Mouse (Mus musculus) thymus, postnatal 36 days (tissue): ENCODE data around the gene 4930455H04Rik.

Source experiments
- DNase-seq, 2 experiments: peaks; one replicate each; pipeline ENCODE4 v3.0.0; 2022; ENCODE audit warnings: mixed read lengths in 2 of 2

The 4930455H04Rik gene

GRCm38 (mm10) chr3:116967967-116968366, at the start of gene 4930455H04Rik:
4930455H04Rik (plus strand) TSS chr3:116968267.
- no peak for DNase-seq

GRCm38 (mm10) chr3:116921535-116921934, 46.5 kb upstream of the 4930455H04Rik start:
- DNase-seq = no peak

GRCm38 (mm10) chr3:116923042-116923441, 45.0 kb upstream of the 4930455H04Rik start:
- DNase-seq = no peak

GRCm38 (mm10) chr3:116928994-116929393, 39.1 kb upstream of the 4930455H04Rik start:
- DNase-seq = no peak

- DNase-seq = no peak
Measured at GRCm38 (mm10) chr3:116933158-116933557, 34.9 kb upstream of the 4930455H04Rik start.

- DNase-seq = no peak
Measured at GRCm38 (mm10) chr3:116936934-116937691, 31.0 kb upstream of the 4930455H04Rik start.

GRCm38 (mm10) chr3:116940804-116941558, 27.1 kb upstream of the 4930455H04Rik start:
- DNase-seq = no peak

- no peak for DNase-seq
Measured at GRCm38 (mm10) chr3:116941559-116942117, 26.4 kb upstream of the 4930455H04Rik start.

GRCm38 (mm10) chr3:116942751-116943150, 25.3 kb upstream of the 4930455H04Rik start:
- no peak for DNase-seq

GRCm38 (mm10) chr3:116943422-116943821, 24.6 kb upstream of the 4930455H04Rik start:
- DNase-seq = no peak

GRCm38 (mm10) chr3:116946476-116946875, 21.6 kb upstream of the 4930455H04Rik start:
- DNase-seq = no peak

GRCm38 (mm10) chr3:116950665-116951115, 17.4 kb upstream of the 4930455H04Rik start:
- no peak for DNase-seq

- no peak for DNase-seq
Measured at GRCm38 (mm10) chr3:116951489-116951888, 16.6 kb upstream of the 4930455H04Rik start.

GRCm38 (mm10) chr3:116952242-116952899, 15.7 kb upstream of the 4930455H04Rik start:
- DNase-seq = no peak

GRCm38 (mm10) chr3:116953366-116953765, 14.7 kb upstream of the 4930455H04Rik start:
- DNase-seq = no peak

GRCm38 (mm10) chr3:116955061-116955460, 13.0 kb upstream of the 4930455H04Rik start:
- no peak for DNase-seq

GRCm38 (mm10) chr3:116960414-116960813, 7.7 kb upstream of the 4930455H04Rik start:
- no peak for DNase-seq

GRCm38 (mm10) chr3:116961354-116962142, 6.5 kb upstream of the 4930455H04Rik start:
- DNase-seq = no peak

GRCm38 (mm10) chr3:116963213-116963612, 4.9 kb upstream of the 4930455H04Rik start:
- DNase-seq = no peak

GRCm38 (mm10) chr3:116964426-116964825, 3.6 kb upstream of the 4930455H04Rik start:
- no peak for DNase-seq

GRCm38 (mm10) chr3:116966225-116966624, 1.8 kb upstream of the 4930455H04Rik start:
- no peak for DNase-seq

GRCm38 (mm10) chr3:116966800-116967199, 1.3 kb upstream of the 4930455H04Rik start:
- DNase-seq = no peak
